Mouse (Mus musculus) lung, embryonic 14.5 days (tissue): Measurements from ENCODE around the gene Entpd3. TPM values are rescaled to one million over a fixed set of nuclear protein-coding genes. Genes with fewer than 3 reads are reported as not detected.

ENCODE experiments used
- ATAC-seq: fragments of 200-750 bp; cut with Nextera tagmentation; 2 replicates; pipeline ENCODE4 v1.8.0; 2017; ENCODE audit warnings: mild to moderate bottlenecking, moderate TSS enrichment, moderate library complexity; ENCODE audit not compliant: insufficient read depth
- DNase-seq: peaks from one replicate; pipeline ENCODE4 v3.0.0-alpha.2; 2015
- H3K27ac ChIP-seq: fragments of 300-500 bp; sonication (generic); 2 replicates; pipeline ENCODE4 v1.5.1; 2014; ENCODE audit warnings: low read depth, mild to moderate bottlenecking, moderate library complexity
- H3K27me3 ChIP-seq: fragments of 300-500 bp; sonication (generic); 2 replicates; pipeline ENCODE4 v1.6.1; 2014; ENCODE audit warnings: low read length, control low read depth; ENCODE audit not compliant: insufficient read depth
- H3K36me3 ChIP-seq: fragments of 300-500 bp; sonication (generic); 2 replicates; pipeline ENCODE4 v1.6.1; 2014; ENCODE audit warnings: control low read depth; ENCODE audit not compliant: insufficient read depth
- H3K4me1 ChIP-seq: fragments of 300-500 bp; sonication (generic); 2 replicates; pipeline ENCODE4 v1.6.1; 2014; ENCODE audit warnings: antibody characterized with exemption, control low read depth; ENCODE audit not compliant: insufficient read depth
- H3K4me2 ChIP-seq: fragments of 300-500 bp; sonication (generic); 2 replicates; pipeline ENCODE4 v1.6.1; 2014; ENCODE audit warnings: mild to moderate bottlenecking
- H3K4me3 ChIP-seq: fragments of 300-500 bp; sonication (generic); 2 replicates; pipeline ENCODE4 v1.5.1; 2014; ENCODE audit warnings: low read depth, low read length
- H3K9ac ChIP-seq: fragments of 300-500 bp; sonication (generic); 2 replicates; pipeline ENCODE4 v1.6.1; 2014
- H3K9me3 ChIP-seq: fragments of 300-500 bp; sonication (generic); 2 replicates; pipeline ENCODE4 v1.6.1; 2016; ENCODE audit warnings: low read depth, low read length, control low read depth
- CTCF ChIP-seq: IDR thresholded peaks from 2 replicates; pipeline ENCODE4 v1.5.1; 2016; ENCODE audit warnings: antibody characterized with exemption, low read depth
- WGBS: fragments of 180-500 bp; shearing (Covaris S2); extraction: QIAGEN DNeasy Blood & Tissue Kit; methylation state at CpG from one replicate; pipeline ENCODE4 v1.1.7; 2014; 5-methylcytosine and 5-hydroxymethylcytosine counted together
- polyA plus RNA-seq: library from polyadenylated mRNA; unstranded; fragments of >200 nt; fragmentation: Nextera tagmentation; extraction: Ambion mirVana; gene quantifications from 2 replicates; pipeline ENCODE4 v1.2.1, GENCODE M21; 2014

The Entpd3 gene
- polyA plus RNA-seq, 1 experiment from 2014 or later, result 14.9 TPM

GRCm38 (mm10) chr9:120594839-120595238, 55.2 kb downstream of the Entpd3 start:
- ATAC-seq, result no peak
- WGBS, result 59% methylated on average over 6 of the region's 6 CpGs
- TF ChIP-seq CTCF, result no peak
- Histone ChIP-seq H3K9me3 (no peaks in the 10 kb centered on the region), H3K4me2 (no peak overlapping the region), H3K27me3 (no peaks in the 10 kb centered on the region), H3K36me3 (no peaks in the 10 kb centered on the region), H3K4me1 (no peaks in the 10 kb centered on the region), H3K4me3 (no peak overlapping the region), H3K27ac (no peak overlapping the region), H3K9ac (no peak overlapping the region)
- DNase-seq, result no peak

GRCm38 (mm10) chr9:120595306-120595705, 55.7 kb downstream of the Entpd3 start:
- H3K4me3 ChIP-seq, result no peak overlapping the region
- no peak overlapping the region for H3K27ac ChIP-seq
- no peaks in the 10 kb centered on the region for H3K36me3 ChIP-seq
- no peak for DNase-seq
- no peaks in the 10 kb centered on the region for H3K4me1 ChIP-seq
- no peak for ATAC-seq
- H3K4me2 ChIP-seq, result no peak overlapping the region
- TF ChIP-seq CTCF, result no peak
- H3K27me3 ChIP-seq, result no peaks in the 10 kb centered on the region
- H3K9me3 ChIP-seq, result no peaks in the 10 kb centered on the region
- 71% methylated on average over 4 of the region's 4 CpGs for WGBS
- H3K9ac ChIP-seq, result no peak overlapping the region

GRCm38 (mm10) chr9:120601488-120602171, 62.0 kb downstream of the Entpd3 start:
- peak; percentile 95 for TF ChIP-seq CTCF
- Histone ChIP-seq H3K27me3 (no peaks in the 10 kb centered on the region), H3K4me3 (no peak overlapping the region), H3K36me3 (no peaks in the 10 kb centered on the region), H3K4me1 (no peaks in the 10 kb centered on the region; the same call in 1 of the 2 replicates), H3K4me2 (peak overlapping the region; percentile 48), H3K9ac (no peak overlapping the region), H3K9me3 (no peaks in the 10 kb centered on the region), H3K27ac (no peak overlapping the region)
- 12% methylated on average over 17 of the region's 17 CpGs for WGBS
- peak; percentile 66 for ATAC-seq
- peak; percentile 89 for DNase-seq

- no peak overlapping the region for H3K27ac ChIP-seq
- no peak overlapping the region for H3K4me3 ChIP-seq
Observed at GRCm38 (mm10) chr9:120602172-120602838, 62.7 kb downstream of the Entpd3 start.

GRCm38 (mm10) chr9:120602839-120603511, 63.4 kb downstream of the Entpd3 start:
- H3K27ac ChIP-seq, result no peak overlapping the region; the same call in 1 of the 2 replicates
- H3K4me2 ChIP-seq, result peak overlapping the region; percentile 48
- WGBS, result 6% methylated on average over 23 of the region's 23 CpGs
- H3K4me3 ChIP-seq, result no peak overlapping the region
- H3K9me3 ChIP-seq, result peaks cover 8% of the 10 kb centered on the region
- peak; percentile 99 for TF ChIP-seq CTCF
- H3K36me3 ChIP-seq, result no peaks in the 10 kb centered on the region
- H3K4me1 ChIP-seq, result no peaks in the 10 kb centered on the region; the same call in 1 of the 2 replicates
- no peaks in the 10 kb centered on the region for H3K27me3 ChIP-seq
- peak overlapping the region; percentile 34 for H3K9ac ChIP-seq
- peak; percentile 94 for DNase-seq
- ATAC-seq, result peak; percentile 91

More at GRCm38 (mm10) chr9:120602172-120602838, 62.7 kb downstream of the Entpd3 start:
- Histone ChIP-seq H3K9ac (no peak overlapping the region), H3K27me3 (no peaks in the 10 kb centered on the region), H3K36me3 (no peaks in the 10 kb centered on the region), H3K9me3 (peaks cover under 1% of the 10 kb centered on the region; the same call in 1 of the 2 replicates), H3K4me1 (no peaks in the 10 kb centered on the region; the same call in 1 of the 2 replicates), H3K4me2 (peak overlapping the region; percentile 48)
- ATAC-seq (peak; percentile 60), DNase-seq (peak; percentile 65)
- no peak for TF ChIP-seq CTCF
- 46% methylated on average over 17 of the region's 17 CpGs for WGBS

- DNase-seq, result no peak
- H3K9me3 ChIP-seq, result peaks cover 12% of the 10 kb centered on the region
- H3K27me3 ChIP-seq, result no peaks in the 10 kb centered on the region
- H3K4me1 ChIP-seq, result no peaks in the 10 kb centered on the region; the same call in 1 of the 2 replicates
- peak overlapping the region; percentile 34; the same call in 1 of the 2 replicates for H3K9ac ChIP-seq
- H3K27ac ChIP-seq, result no peak overlapping the region
- H3K4me2 ChIP-seq, result peak overlapping the region; percentile 48
- no peak overlapping the region for H3K4me3 ChIP-seq
- 21% methylated on average over 10 of the region's 10 CpGs for WGBS
- no peaks in the 10 kb centered on the region for H3K36me3 ChIP-seq
- TF ChIP-seq CTCF, result no peak
- no peak for ATAC-seq
Observed at GRCm38 (mm10) chr9:120603512-120603908, 63.9 kb downstream of the Entpd3 start.

GRCm38 (mm10) chr9:120603956-120604355, 64.3 kb downstream of the Entpd3 start:
- Histone ChIP-seq H3K27ac (no peak overlapping the region), H3K9ac (no peak overlapping the region)

More at GRCm38 (mm10) chr9:120603956-120604355, 64.3 kb downstream of the Entpd3 start:
- Histone ChIP-seq H3K36me3 (no peaks in the 10 kb centered on the region), H3K4me2 (no peak overlapping the region), H3K4me3 (no peak overlapping the region), H3K9me3 (peaks cover 12% of the 10 kb centered on the region), H3K27me3 (no peaks in the 10 kb centered on the region), H3K4me1 (no peaks in the 10 kb centered on the region; the same call in 1 of the 2 replicates)
- ATAC-seq (no peak), DNase-seq (no peak)
- no peak for TF ChIP-seq CTCF
- WGBS, result 35% methylated on average over 12 of the region's 12 CpGs
